Mouse (Mus musculus) lung, embryonic 15.5 days (tissue): ENCODE data around the gene Gpr34. TPM values are rescaled to one million over a fixed set of nuclear protein-coding genes. Genes with fewer than 3 reads are reported as not detected.

Source experiments
- ATAC-seq: fragments of 200-750 bp; cut with Nextera tagmentation; 2 replicates; pipeline ENCODE4 v1.8.0; 2017; ENCODE audit warnings: moderate number of reproducible peaks, borderline replicate concordance; ENCODE audit not compliant: low FRiP score, low TSS enrichment; ENCODE audit errors: extremely low read depth
- H3K27ac ChIP-seq: fragments of 300-500 bp; sonication (generic); 2 replicates; pipeline ENCODE4 v1.5.1; 2015; ENCODE audit warnings: moderate library complexity, mild to moderate bottlenecking, inconsistent platforms
- H3K27me3 ChIP-seq: fragments of 300-500 bp; sonication (generic); 2 replicates; pipeline ENCODE4 v1.6.1; 2015; ENCODE audit warnings: inconsistent platforms
- H3K36me3 ChIP-seq: fragments of 300-500 bp; sonication (generic); 2 replicates; pipeline ENCODE4 v1.6.1; 2015; ENCODE audit warnings: inconsistent platforms
- H3K4me1 ChIP-seq: fragments of 300-500 bp; sonication (generic); 2 replicates; pipeline ENCODE4 v1.6.1; 2015; ENCODE audit warnings: inconsistent platforms
- H3K4me2 ChIP-seq: fragments of 300-500 bp; sonication (generic); 2 replicates; pipeline ENCODE4 v1.6.1; 2015; ENCODE audit warnings: inconsistent platforms, mild to moderate bottlenecking, moderate library complexity
- H3K4me3 ChIP-seq: fragments of 300-500 bp; sonication (generic); 2 replicates; pipeline ENCODE4 v1.5.1; 2015; ENCODE audit warnings: mild to moderate bottlenecking, inconsistent platforms
- H3K9ac ChIP-seq: fragments of 300-500 bp; sonication (generic); 2 replicates; pipeline ENCODE4 v1.6.1; 2015; ENCODE audit warnings: inconsistent platforms
- H3K9me3 ChIP-seq: fragments of 300-500 bp; sonication (generic); 2 replicates; pipeline ENCODE4 v1.6.1; 2016; ENCODE audit warnings: inconsistent platforms
- WGBS: fragments of 180-500 bp; shearing (Covaris S2); methylation state at CpG from one replicate; pipeline ENCODE4 v1.1.7; 2015; 5-methylcytosine and 5-hydroxymethylcytosine counted together
- polyA plus RNA-seq: library from polyadenylated mRNA; unstranded; fragments of >200 nt; fragmentation: Nextera tagmentation; extraction: Ambion mirVana; gene quantifications from 2 replicates; pipeline ENCODE4 v1.2.1, GENCODE M21; 2015

Gpr34 gene
- 2.0 and 2.2 TPM in 2 replicates for polyA plus RNA-seq

- H3K36me3 ChIP-seq: no peaks in the 10 kb centered on the region
- WGBS: 59% methylated on average over 5 of the region's 5 CpGs
- no peaks in the 10 kb centered on the region for H3K9me3 ChIP-seq
Measured at GRCm38 (mm10) chrX:13631599-13632283, at the start of gene Gpr34. TSS of gene Gpr34 (plus strand) at chrX:13632089.

GRCm38 (mm10) chrX:13599373-13599772 is 32.5 kb upstream of the Gpr34 start:
- Histone ChIP-seq H3K36me3 (no peaks in the 10 kb centered on the region), H3K4me1 (no peaks in the 10 kb centered on the region), H3K27me3 (no peaks in the 10 kb centered on the region), H3K4me3 (no peak overlapping the region), H3K4me2 (no peak overlapping the region), H3K9me3 (no peaks in the 10 kb centered on the region), H3K9ac (no peak overlapping the region), H3K27ac (no peak overlapping the region)
- WGBS: 80% methylated on average over 2 of the region's 2 CpGs
- ATAC-seq: no peak

More at GRCm38 (mm10) chrX:13631599-13632283, at the start of gene Gpr34:
- H3K4me1 ChIP-seq: no peaks in the 10 kb centered on the region
- no peak within 1 kb of the TSS for H3K4me2 ChIP-seq
- no peak within 1 kb of the TSS for H3K27ac ChIP-seq
- H3K27me3 ChIP-seq: no peaks in the 10 kb centered on the region
- ATAC-seq: no peak
- no peak within 1 kb of the TSS for H3K4me3 ChIP-seq
- no peak within 1 kb of the TSS for H3K9ac ChIP-seq

- H3K9me3 ChIP-seq: no peaks in the 10 kb centered on the region
- no peak overlapping the region for H3K27ac ChIP-seq
- no peak overlapping the region for H3K9ac ChIP-seq
- WGBS: 41% methylated on average over 1 of the region's 1 CpGs
- H3K36me3 ChIP-seq: no peaks in the 10 kb centered on the region
- no peak overlapping the region for H3K4me3 ChIP-seq
- no peak overlapping the region for H3K4me2 ChIP-seq
- no peak for ATAC-seq
- no peaks in the 10 kb centered on the region for H3K27me3 ChIP-seq
- H3K4me1 ChIP-seq: no peaks in the 10 kb centered on the region
Measured at GRCm38 (mm10) chrX:13599966-13600365, 31.9 kb upstream of the Gpr34 start.

- H3K4me2 ChIP-seq: no peak overlapping the region
- H3K36me3 ChIP-seq: 0 out of 2 replicates have a peak, but pooled peaks cover 3% of the 10 kb centered on the region
- 46% methylated on average over 3 of the region's 3 CpGs for WGBS
- ATAC-seq: no peak
- H3K27ac ChIP-seq: no peak overlapping the region
- H3K9me3 ChIP-seq: no peaks in the 10 kb centered on the region
- H3K27me3 ChIP-seq: no peaks in the 10 kb centered on the region
- no peaks in the 10 kb centered on the region for H3K4me1 ChIP-seq
- H3K4me3 ChIP-seq: no peak overlapping the region
- H3K9ac ChIP-seq: no peak overlapping the region
Measured at GRCm38 (mm10) chrX:13606741-13607140, 25.1 kb upstream of the Gpr34 start.

- no peak overlapping the region for H3K9ac ChIP-seq
- 32% methylated on average over 3 of the region's 3 CpGs for WGBS
- no peak overlapping the region for H3K4me2 ChIP-seq
- H3K4me3 ChIP-seq: no peak overlapping the region
- no peaks in the 10 kb centered on the region for H3K4me1 ChIP-seq
- ATAC-seq: no peak
- H3K9me3 ChIP-seq: no peaks in the 10 kb centered on the region
- H3K27ac ChIP-seq: no peak overlapping the region
- H3K36me3 ChIP-seq: 0 out of 2 replicates have a peak, but pooled peaks cover 3% of the 10 kb centered on the region
- no peaks in the 10 kb centered on the region for H3K27me3 ChIP-seq
Measured at GRCm38 (mm10) chrX:13607752-13608151, 24.1 kb upstream of the Gpr34 start.

- Histone ChIP-seq H3K4me3 (no peak overlapping the region), H3K27me3 (no peaks in the 10 kb centered on the region), H3K36me3 (0 out of 2 replicates have a peak, but pooled peaks cover 3% of the 10 kb centered on the region), H3K9ac (no peak overlapping the region), H3K4me2 (no peak overlapping the region), H3K4me1 (no peaks in the 10 kb centered on the region), H3K27ac (no peak overlapping the region), H3K9me3 (no peaks in the 10 kb centered on the region)
- no peak for ATAC-seq
- 83% methylated on average over 5 of the region's 5 CpGs for WGBS
Measured at GRCm38 (mm10) chrX:13611114-13611513, 20.8 kb upstream of the Gpr34 start.

- Histone ChIP-seq H3K4me1 (no peaks in the 10 kb centered on the region), H3K4me3 (no peak overlapping the region), H3K4me2 (no peak overlapping the region), H3K27ac (no peak overlapping the region), H3K9ac (no peak overlapping the region), H3K36me3 (0 out of 2 replicates have a peak, but pooled peaks cover 3% of the 10 kb centered on the region), H3K27me3 (no peaks in the 10 kb centered on the region), H3K9me3 (no peaks in the 10 kb centered on the region)
- ATAC-seq: no peak
- 38% methylated on average over 2 of the region's 2 CpGs for WGBS
Measured at GRCm38 (mm10) chrX:13612115-13612514, 19.8 kb upstream of the Gpr34 start.

- Histone ChIP-seq H3K4me1 (no peaks in the 10 kb centered on the region), H3K27ac (no peak overlapping the region), H3K4me3 (no peak overlapping the region), H3K9ac (no peak overlapping the region), H3K36me3 (no peaks in the 10 kb centered on the region), H3K27me3 (no peaks in the 10 kb centered on the region), H3K9me3 (no peaks in the 10 kb centered on the region), H3K4me2 (no peak overlapping the region)
- ATAC-seq: no peak
- WGBS: 35% methylated on average over 1 of the region's 1 CpGs
Measured at GRCm38 (mm10) chrX:13616726-13617125, 15.2 kb upstream of the Gpr34 start.

GRCm38 (mm10) chrX:13617294-13617693 is 14.6 kb upstream of the Gpr34 start:
- no peak overlapping the region for H3K4me2 ChIP-seq
- no peak overlapping the region for H3K27ac ChIP-seq
- no peak overlapping the region for H3K4me3 ChIP-seq
- 77% methylated on average over 1 of the region's 1 CpGs for WGBS
- no peaks in the 10 kb centered on the region for H3K36me3 ChIP-seq
- no peaks in the 10 kb centered on the region for H3K9me3 ChIP-seq
- H3K9ac ChIP-seq: no peak overlapping the region
- no peaks in the 10 kb centered on the region for H3K27me3 ChIP-seq
- no peak for ATAC-seq
- no peaks in the 10 kb centered on the region for H3K4me1 ChIP-seq

GRCm38 (mm10) chrX:13618476-13618875 is 13.4 kb upstream of the Gpr34 start:
- H3K27me3 ChIP-seq: no peaks in the 10 kb centered on the region
- no peak overlapping the region for H3K4me2 ChIP-seq
- H3K4me3 ChIP-seq: no peak overlapping the region
- ATAC-seq: no peak
- WGBS: 55% methylated on average over 4 of the region's 4 CpGs
- no peaks in the 10 kb centered on the region for H3K9me3 ChIP-seq
- H3K27ac ChIP-seq: no peak overlapping the region
- H3K36me3 ChIP-seq: no peaks in the 10 kb centered on the region
- no peaks in the 10 kb centered on the region for H3K4me1 ChIP-seq
- no peak overlapping the region for H3K9ac ChIP-seq

GRCm38 (mm10) chrX:13621473-13621872 is 10.4 kb upstream of the Gpr34 start:
- Histone ChIP-seq H3K36me3 (no peaks in the 10 kb centered on the region), H3K4me1 (no peaks in the 10 kb centered on the region), H3K9ac (no peak overlapping the region), H3K27me3 (no peaks in the 10 kb centered on the region), H3K9me3 (no peaks in the 10 kb centered on the region), H3K27ac (peak overlapping the region; percentile 24; the same call in 1 of the 2 replicates), H3K4me3 (no peak overlapping the region), H3K4me2 (no peak overlapping the region)
- 57% methylated on average over 4 of the region's 4 CpGs for WGBS
- ATAC-seq: no peak

- Histone ChIP-seq H3K4me3 (no peak overlapping the region), H3K27me3 (no peaks in the 10 kb centered on the region), H3K27ac (no peak overlapping the region), H3K9me3 (no peaks in the 10 kb centered on the region), H3K4me2 (no peak overlapping the region), H3K4me1 (no peaks in the 10 kb centered on the region), H3K9ac (no peak overlapping the region), H3K36me3 (no peaks in the 10 kb centered on the region)
- ATAC-seq: no peak
- WGBS: 73% methylated on average over 5 of the region's 5 CpGs
Measured at GRCm38 (mm10) chrX:13622654-13623053, 9.2 kb upstream of the Gpr34 start.
